Mouse (Mus musculus) CD4-positive, CD25-positive, alpha-beta regulatory T cell, adult 4 months (primary cell): ENCODE data around the gene Flnb. TPM values are rescaled to one million over a fixed set of nuclear protein-coding genes. Genes with fewer than 3 reads are reported as not detected.
A peak's percentile ranks its signal among the peaks of the same experiment; 100 is the strongest.

ENCODE experiments used
- ATAC-seq: one replicate; pipeline ENCODE4 v1.8.0; 2017
- polyA plus RNA-seq, 2 experiments: library from polyadenylated mRNA; unstranded; fragments of 100-300 nt; shearing (Covaris generic); gene quantifications; one replicate each; pipeline ENCODE4 v1.2.1; 2017

Gene Flnb
- polyA plus RNA-seq, 2 experiments from 2014 or later = 5.0 to 7.5 TPM

DNA sequence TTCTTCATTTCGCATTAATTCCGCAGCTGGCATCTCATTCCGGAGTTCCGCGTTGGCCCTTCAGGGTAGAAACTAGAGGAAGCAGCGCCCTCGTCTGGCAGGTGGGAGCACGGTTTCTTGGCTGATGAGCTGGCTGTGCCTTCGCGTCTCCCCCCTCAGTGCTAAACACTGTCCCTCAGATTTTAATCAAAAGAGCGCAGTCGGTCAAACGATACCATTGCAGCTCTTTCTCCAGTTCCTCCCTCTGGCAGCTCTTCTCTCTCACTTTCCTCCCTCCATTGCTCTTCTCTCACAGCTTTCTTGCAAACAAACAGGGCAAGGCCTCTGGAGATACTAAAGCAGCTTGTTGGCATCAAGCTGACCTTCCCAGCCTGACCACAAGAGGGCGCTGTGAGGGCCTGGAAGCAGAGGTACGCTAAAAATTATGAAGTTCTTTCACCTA is 179.5 kb downstream of the Flnb start:
- peak; percentile 90 for ATAC-seq

DNA sequence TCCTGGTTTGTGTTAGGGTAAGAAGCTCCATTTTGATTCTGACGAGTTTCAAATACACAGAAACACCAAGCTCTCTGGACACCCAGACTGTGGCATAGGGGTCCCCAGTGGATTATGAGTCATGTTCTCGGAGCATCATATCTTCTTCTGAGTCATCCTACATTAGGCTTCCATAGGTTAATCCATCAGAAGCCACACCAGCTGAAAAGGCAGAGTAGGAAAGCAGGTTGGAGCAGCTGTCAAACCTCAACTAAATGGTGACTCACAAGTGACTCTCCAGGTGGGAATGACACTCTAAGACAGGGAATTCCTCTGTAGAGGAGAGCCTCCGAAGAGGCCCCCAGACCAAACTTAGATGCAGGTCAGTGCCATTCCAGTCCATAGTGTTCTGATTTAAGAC is 181.3 kb downstream of the Flnb start:
- no peak for ATAC-seq

DNA sequence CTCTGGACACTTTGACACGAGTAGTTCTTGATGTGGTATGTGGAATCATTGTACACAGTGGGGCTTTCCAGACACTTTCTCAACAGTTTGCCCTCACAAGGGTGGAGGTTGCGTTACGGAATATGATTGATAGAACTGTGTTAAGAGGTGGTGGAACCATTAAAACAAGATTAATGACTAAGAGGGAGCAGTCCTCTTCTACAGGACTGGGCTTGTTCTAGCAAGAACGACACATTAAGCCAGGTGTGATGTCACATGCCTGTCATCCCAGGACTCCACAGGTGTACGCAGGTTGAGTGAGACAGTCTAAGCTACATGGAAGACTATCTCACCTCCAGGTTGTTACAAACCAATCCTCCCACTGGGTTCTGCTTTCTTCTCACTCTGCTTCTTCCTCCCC is 181.7 kb downstream of the Flnb start:
- ATAC-seq = no peak

DNA sequence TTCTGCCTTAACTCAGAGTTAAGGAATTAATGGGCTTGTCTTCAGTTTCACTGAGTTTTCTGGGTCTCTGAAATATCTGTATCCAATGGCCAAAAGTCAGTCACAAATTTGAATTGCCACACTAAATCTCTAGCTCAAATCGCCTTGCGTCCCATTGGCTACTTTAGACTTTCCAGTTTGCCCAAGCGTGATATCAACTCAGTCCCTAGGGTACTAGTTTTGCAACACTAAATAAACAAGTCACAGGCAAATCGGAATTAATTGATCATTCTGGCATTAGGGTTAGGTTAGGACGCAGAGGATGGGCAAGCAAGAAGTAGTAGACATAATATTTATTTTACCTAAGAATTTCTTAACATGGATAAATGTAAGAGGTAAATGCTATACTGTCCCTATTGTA is 182.5 kb downstream of the Flnb start:
- ATAC-seq = no peak

Other genes with a start within 250 kb of the Flnb start
- 1 to 10 TPM; 2.5 to 6.6 TPM for gene Gm3558, start 249.4 kb upstream of the Flnb start, polyA plus RNA-seq
- gene Gm10338, start 222.4 kb upstream of the Flnb start, polyA plus RNA-seq = not detected
- gene Gm10128, start 174.0 kb upstream of the Flnb start, polyA plus RNA-seq = not detected
- gene Gm26661, start 26.4 kb upstream of the Flnb start, polyA plus RNA-seq = not detected
- not detected for gene Gm45521, start 139.3 kb downstream of the Flnb start, polyA plus RNA-seq
- gene Dnase1l3, start 176.6 kb downstream of the Flnb start, polyA plus RNA-seq = 1 to 10 TPM; 4.6 to 8.5 TPM
- gene Abhd6, start 184.9 kb downstream of the Flnb start, polyA plus RNA-seq = 10 to 100 TPM; 31.1 to 32.8 TPM